In genomic region chr11:103362054-103362432, GRCm38 (mm10) we compare ENCODE assay signal across 8 mouse cellular contexts. TPM values are rescaled to one million over a fixed set of nuclear protein-coding genes. Genes with fewer than 3 reads are reported as not detected.
A peak's percentile ranks its signal among the peaks of the same experiment; 100 is the strongest.
DNase-seq lines count a peak whose midpoint lies in the region; ATAC-seq lines count a peak whose summit lies in the region.

No protein-coding gene starts in this region.

- H3K4me3 ChIP-seq in hindbrain, embryonic 11.5 days (ENCODE audit: low read depth, low read length) = peak overlapping the region; percentile 29; the same call in 1 of the 2 replicates
- peak overlapping the region; percentile 51 for H3K4me3 ChIP-seq in liver, embryonic 16.5 days (ENCODE audit: low read depth, low read length)
- H3K4me3 ChIP-seq in neural tube, embryonic 13.5 days = peak overlapping the region; percentile 36

- no peak overlapping the region for H3K4me2 ChIP-seq in hindbrain, embryonic 11.5 days (replicated peaks; ENCODE audit: low read depth, low read length)
- H3K4me2 ChIP-seq in liver, embryonic 16.5 days (ENCODE audit: low read depth, low read length) = peak overlapping the region; percentile 70
- peak overlapping the region; percentile 68 for H3K4me2 ChIP-seq in neural tube, embryonic 13.5 days

- H3K9ac ChIP-seq in hindbrain, embryonic 11.5 days (ENCODE audit: low read depth, low read length) = no peak overlapping the region
- H3K9ac ChIP-seq in liver, embryonic 16.5 days (ENCODE audit: low read depth, low read length) = no peak overlapping the region
- peak overlapping the region; percentile 63; the same call in 1 of the 2 replicates for H3K9ac ChIP-seq in neural tube, embryonic 13.5 days

- H3K27me3 ChIP-seq in hindbrain, embryonic 11.5 days (ENCODE audit: control insufficient read depth, insufficient read depth, low read length) = peaks cover 58% of the 10 kb centered on the region
- H3K27me3 ChIP-seq in liver, embryonic 16.5 days (ENCODE audit: control insufficient read depth, insufficient read depth, low read depth, low read length) = peaks cover 52% of the 10 kb centered on the region
- H3K27me3 ChIP-seq in neural tube, embryonic 13.5 days = peaks cover 90% of the 10 kb centered on the region

- peak; percentile 29 for DNase-seq in cerebellum, adult 11-12 months
- no peak for DNase-seq in cerebellum, adult 11 months
- peak; percentile 57 for DNase-seq in hindbrain, embryonic 11.5 days (ENCODE audit: low spot score)
- DNase-seq in right cerebral cortex, postnatal 25 days = no peak
- no peak for DNase-seq in gastrocnemius, postnatal 36 days

- peak; percentile 9 for ATAC-seq in common myeloid progenitor, adult 5-6 weeks (replicated peaks; ENCODE audit: low read depth, poor library complexity, severe bottlenecking)
- no peak for ATAC-seq in hindbrain, embryonic 11.5 days (ENCODE audit: low FRiP score)
- ATAC-seq in liver, embryonic 16.5 days (ENCODE audit: low read depth) = no peak
- ATAC-seq in neural tube, embryonic 13.5 days (ENCODE audit: low read depth) = no peak

- peaks cover 18% of the 10 kb centered on the region for H3K4me1 ChIP-seq in hindbrain, embryonic 11.5 days (replicated peaks; ENCODE audit: control insufficient read depth, insufficient read depth, low read length)
- peaks cover 18% of the 10 kb centered on the region for H3K4me1 ChIP-seq in liver, embryonic 16.5 days (ENCODE audit: control insufficient read depth, low read depth, low read length)
- peaks cover 49% of the 10 kb centered on the region for H3K4me1 ChIP-seq in neural tube, embryonic 13.5 days (replicated peaks)

- no peak overlapping the region for H3K27ac ChIP-seq in hindbrain, embryonic 11.5 days (ENCODE audit: low read depth, low read length)
- H3K27ac ChIP-seq in liver, embryonic 16.5 days (ENCODE audit: low read length) = no peak overlapping the region
- no peak overlapping the region for H3K27ac ChIP-seq in neural tube, embryonic 13.5 days (replicated peaks)

- intact Hi-C loops in gastrocnemius, postnatal 36 days (cut with DNase I) = loop anchor here (5.0 kb wide), 2 partner anchors 100 to 195 kb away; no protein-coding TSS in a partner anchor

- no peaks in the 10 kb centered on the region for H3K9me3 ChIP-seq in hindbrain, embryonic 11.5 days (ENCODE audit: control insufficient read depth, low read length)
- no peaks in the 10 kb centered on the region for H3K9me3 ChIP-seq in liver, embryonic 16.5 days (replicated peaks; ENCODE audit: control insufficient read depth, low read length)
- no peaks in the 10 kb centered on the region for H3K9me3 ChIP-seq in neural tube, embryonic 13.5 days

- H3K36me3 ChIP-seq in hindbrain, embryonic 11.5 days (ENCODE audit: control insufficient read depth, insufficient read depth, low read length) = no peaks in the 10 kb centered on the region
- H3K36me3 ChIP-seq in liver, embryonic 16.5 days (ENCODE audit: control insufficient read depth, insufficient read depth) = no peaks in the 10 kb centered on the region
- H3K36me3 ChIP-seq in neural tube, embryonic 13.5 days = peaks cover 13% of the 10 kb centered on the region

- whole genome bisulfite sequencing in hindbrain, embryonic 11.5 days = 2% methylated on average over 13 of the region's 13 CpGs
- WGBS in liver, embryonic 16.5 days (ENCODE audit: insufficient replicate concordance) = 2% methylated on average over 13 of the region's 13 CpGs
- 2% methylated on average over 13 of the region's 13 CpGs for WGBS in neural tube, embryonic 13.5 days

RNA-seq across cellular contexts. Expression of gene Arhgap27, which starts 1.4 kb away (rescaled TPM):
- 8.2 and 13.7 TPM in 2 replicates for total RNA-seq in common myeloid progenitor, adult 5-6 weeks (2017)
- 2.8 and 3.6 TPM in 2 replicates for polyA plus RNA-seq in hindbrain, embryonic 11.5 days (2014; fragmentation: Nextera tagmentation; extraction: Ambion mirVana)
- 2.2 and 3.8 TPM in 2 replicates for polyA plus RNA-seq in liver, embryonic 16.5 days (2015; fragmentation: Nextera tagmentation; extraction: Ambion mirVana)
- 4.4 and 4.8 TPM in 2 replicates for polyA plus RNA-seq in neural tube, embryonic 13.5 days (2015; fragmentation: Nextera tagmentation; extraction: Ambion mirVana)
- 1 to 10 TPM; 4.6 to 4.8 TPM for total RNA-seq in gastrocnemius, postnatal 36 days (2021)

RNA-seq across cellular contexts. Expression of gene Plekhm1, which starts 50.4 kb away (rescaled TPM):
- 3.6 and 6.3 TPM in 2 replicates for total RNA-seq in common myeloid progenitor, adult 5-6 weeks (2017)
- 7.2 and 7.3 TPM in 2 replicates for polyA plus RNA-seq in hindbrain, embryonic 11.5 days (2014; fragmentation: Nextera tagmentation; extraction: Ambion mirVana)
- 3.8 and 4.1 TPM in 2 replicates for polyA plus RNA-seq in liver, embryonic 16.5 days (2015; fragmentation: Nextera tagmentation; extraction: Ambion mirVana)
- 8.7 TPM in 2 replicates for polyA plus RNA-seq in neural tube, embryonic 13.5 days (2015; fragmentation: Nextera tagmentation; extraction: Ambion mirVana)
- 10 to 100 TPM; 10.6 to 11.8 TPM for total RNA-seq in gastrocnemius, postnatal 36 days (2021)

Comparison
In these comparisons a context has a peak if more than half of its experiments do, and no peak if none do; other contexts are left out.
1. DNase-seq: peak in cerebellum, adult 11-12 months (single experiment) and hindbrain, embryonic 11.5 days (single experiment); none in cerebellum, adult 11 months (single experiment), right cerebral cortex, postnatal 25 days (single experiment) and gastrocnemius, postnatal 36 days (0 of 2).
2. Peak in every context shown above with its lines, with median percentiles within 50 percentile points of each other: H3K4me3 ChIP-seq.